Mouse (Mus musculus): ENCODE data around the gene Pgd. TPM values are rescaled to one million over a fixed set of nuclear protein-coding genes. Genes with fewer than 3 reads are reported as not detected.

Pgd gene
- polyA plus RNA-seq (2012; rRNA removed; ENCODE audit: low replicate concordance) = 413 and 524 TPM in 2 replicates

DNA sequence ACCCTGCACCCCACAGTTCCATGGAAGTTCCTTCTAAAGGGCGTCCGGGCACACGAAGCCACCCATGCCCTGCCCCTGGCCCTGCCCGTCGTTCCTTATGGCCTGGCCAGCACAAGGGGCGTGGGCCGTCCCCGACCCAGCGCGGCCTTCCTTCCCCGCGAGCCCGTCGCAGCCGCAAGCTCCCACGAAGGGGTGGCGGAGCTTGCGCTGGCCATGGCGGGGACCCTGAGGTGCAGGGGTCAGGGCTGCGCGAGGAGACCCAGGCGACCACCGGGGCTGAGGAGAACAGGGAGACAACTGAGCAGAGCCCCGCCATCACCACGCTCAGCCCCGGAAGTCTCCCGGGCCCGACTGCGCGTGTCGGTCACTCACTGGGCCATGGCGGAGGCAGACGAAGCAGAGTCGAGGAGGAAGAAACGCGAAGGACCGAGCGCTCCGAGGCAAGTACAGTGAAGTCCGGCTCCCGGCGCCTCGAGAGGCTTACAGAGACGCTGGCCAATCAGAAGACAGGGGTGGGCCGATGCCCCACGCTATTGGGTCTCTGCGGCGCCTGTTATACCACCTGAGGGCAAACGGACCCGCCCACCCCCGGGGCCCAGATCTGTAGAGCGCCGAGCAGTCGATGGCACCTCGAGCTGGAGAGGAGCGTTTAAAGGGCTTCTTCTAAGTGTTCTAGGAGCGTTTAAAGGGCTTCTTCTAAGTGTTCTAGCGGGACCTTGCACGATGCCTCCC is at the start of gene Pgd:
Pgd (minus strand) TSS at position 557 of the 732 bp plus-strand sequence.

DNA sequence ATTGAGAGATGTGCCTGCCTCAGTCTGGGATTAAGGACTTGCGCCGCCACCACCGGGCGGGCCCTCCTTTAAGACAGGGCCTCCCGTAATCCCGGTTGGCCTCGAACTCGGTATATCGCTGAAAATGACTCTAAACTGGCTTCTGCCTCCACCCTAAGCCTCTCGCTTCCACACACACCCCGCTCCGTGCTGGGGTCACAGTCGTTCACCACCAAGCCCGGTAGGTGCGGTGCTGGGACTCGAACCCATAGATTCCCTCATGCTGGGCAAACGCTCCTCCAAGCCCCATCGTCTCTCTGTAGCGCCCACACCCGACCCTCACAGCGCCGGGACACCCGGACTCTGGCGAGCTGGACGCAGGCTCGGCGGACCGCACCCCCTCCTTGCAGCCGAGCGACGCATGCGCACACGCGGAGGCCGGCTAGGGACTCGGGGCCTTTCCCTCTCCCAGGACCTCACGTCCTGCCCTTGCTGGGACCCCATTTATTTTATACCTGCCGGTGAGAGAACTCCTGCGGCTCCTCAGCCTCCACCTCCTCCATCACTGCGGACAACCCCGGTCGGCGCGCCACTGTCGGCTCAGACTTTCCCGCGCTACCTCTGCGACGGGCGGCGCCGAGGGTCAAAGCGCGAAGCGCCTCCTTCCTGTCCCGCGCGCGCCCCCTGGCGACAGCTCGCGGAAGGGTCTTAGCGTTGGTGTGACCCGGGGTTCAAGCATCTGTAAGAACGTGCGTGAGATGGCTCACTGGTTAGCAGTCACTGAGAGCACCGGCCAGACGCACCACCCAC is 29.4 kb downstream of the Pgd start, which contains the start of gene Cenps:
Cenps (minus strand) TSS at position 648 of the 789 bp plus-strand sequence.

DNA sequence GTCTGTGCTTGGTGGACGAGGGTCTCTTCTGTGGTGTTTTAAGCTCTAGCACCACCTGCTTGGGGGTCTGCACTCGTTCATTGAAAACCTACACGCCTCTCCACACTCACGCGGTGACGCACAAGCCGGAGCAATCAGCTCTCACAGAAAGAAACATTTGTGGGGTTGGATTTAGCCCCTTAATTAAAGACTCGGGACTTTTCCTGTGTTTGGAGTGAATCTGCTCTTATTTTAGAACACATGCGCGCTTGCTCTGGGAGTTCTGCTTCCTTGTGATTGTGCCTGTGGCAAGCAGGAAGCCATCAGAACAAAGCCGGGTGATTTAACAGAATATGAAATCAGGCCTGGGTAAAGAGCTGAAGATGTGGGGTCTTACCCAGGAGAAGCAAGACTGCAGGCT is 39.9 kb downstream of the Pgd start, which contains the start of gene Cort:
Cort (minus strand) TSS at position 101 of the 400 bp plus-strand sequence.

DNA sequence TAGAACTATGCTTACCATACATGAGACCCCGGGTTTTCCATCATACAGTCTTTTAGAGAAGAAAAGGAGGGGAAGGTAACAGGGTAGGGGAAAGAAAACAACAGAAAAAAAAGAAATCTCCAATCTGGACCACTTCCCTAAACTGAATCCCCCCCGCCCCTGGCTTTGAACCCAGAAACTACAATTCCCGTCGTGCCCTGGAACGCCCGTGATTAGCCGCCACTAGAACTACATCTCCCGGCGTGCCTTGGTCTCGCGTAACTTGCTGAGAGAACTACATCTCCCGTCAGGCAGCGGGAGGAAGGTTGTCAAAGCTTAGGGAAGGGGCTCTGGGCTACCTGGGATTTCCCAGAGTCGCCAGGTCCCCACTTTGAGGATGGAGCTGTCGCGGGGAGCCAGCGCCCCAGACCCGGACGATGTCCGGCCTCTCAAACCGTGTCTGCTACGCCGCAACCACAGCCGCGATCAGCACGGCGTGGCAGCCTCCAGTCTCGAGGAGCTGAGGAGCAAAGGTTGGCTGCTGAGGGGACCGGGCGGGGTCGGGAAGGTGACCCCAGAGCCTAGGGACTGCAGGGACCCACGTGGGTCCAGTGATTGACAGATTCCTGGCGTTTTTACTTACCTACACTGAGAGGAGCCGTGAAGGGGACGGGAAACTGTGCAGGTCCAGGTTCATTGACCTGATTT is 62.6 kb downstream of the Pgd start, which contains the start of gene Dffa:
Dffa (plus strand) TSS at position 272 of the 687 bp plus-strand sequence.

Other genes with a start within 250 kb of the Pgd start
- 49.4 and 61.0 TPM in 2 replicates for gene Pex14, start 66.9 kb downstream of the Pgd start, polyA plus RNA-seq (2012; rRNA removed; ENCODE audit: low replicate concordance)
- gene Dffa, start 62.6 kb downstream of the Pgd start, polyA plus RNA-seq (2012; rRNA removed; ENCODE audit: low replicate concordance) = 18.0 and 21.3 TPM in 2 replicates
- gene Cort, start 40.0 kb downstream of the Pgd start, polyA plus RNA-seq (2012; rRNA removed; ENCODE audit: low replicate concordance) = not detected in 2 replicates
- gene Cenps, start 29.1 kb downstream of the Pgd start, polyA plus RNA-seq (2012; rRNA removed; ENCODE audit: low replicate concordance) = 1.2 and 3.6 TPM in 2 replicates
- 56.1 and 78.6 TPM in 2 replicates for gene Kif1b, start 140.9 kb upstream of the Pgd start, polyA plus RNA-seq (2012; rRNA removed; ENCODE audit: low replicate concordance)

Data from subcutaneous adipose tissue, adult 2 months (tissue).